Mouse (Mus musculus) stomach, postnatal 0 days (tissue): ENCODE measurements around the gene Patz1. TPM values are rescaled to one million over a fixed set of nuclear protein-coding genes. Genes with fewer than 3 reads are reported as not detected.

ENCODE experiments used
- ATAC-seq: fragments of 200-750 bp; cut with Nextera tagmentation; 2 replicates; pipeline ENCODE4 v1.8.0; 2017; ENCODE audit not compliant: low FRiP score, low TSS enrichment
- DNase-seq: peaks from one replicate; pipeline ENCODE4 v3.0.0-alpha.2; 2016; ENCODE audit warnings: low spot score
- H3K27ac ChIP-seq: fragments of 300-500 bp; sonication (generic); replicated peaks from 2 replicates; pipeline ENCODE4 v1.5.1; 2014; ENCODE audit warnings: mild to moderate bottlenecking, control low read depth
- H3K27me3 ChIP-seq: fragments of 300-500 bp; sonication (generic); 2 replicates; pipeline ENCODE4 v1.6.1; 2014; ENCODE audit warnings: low read length; ENCODE audit not compliant: control insufficient read depth, insufficient read depth
- H3K36me3 ChIP-seq: fragments of 300-500 bp; sonication (generic); 2 replicates; pipeline ENCODE4 v1.6.1; 2014; ENCODE audit warnings: low read length, mixed read lengths; ENCODE audit not compliant: control insufficient read depth, insufficient read depth
- H3K4me1 ChIP-seq: fragments of 300-500 bp; sonication (generic); replicated peaks from 2 replicates; pipeline ENCODE4 v1.6.1; 2014; ENCODE audit warnings: antibody characterized with exemption; ENCODE audit not compliant: control insufficient read depth, insufficient read depth
- H3K4me2 ChIP-seq: fragments of 300-500 bp; sonication (generic); replicated peaks from 2 replicates; pipeline ENCODE4 v1.6.1; 2014; ENCODE audit warnings: low read depth, mild to moderate bottlenecking, control low read depth, moderate library complexity
- H3K4me3 ChIP-seq: fragments of 300-500 bp; sonication (generic); 2 replicates; pipeline ENCODE4 v1.5.1; 2014; ENCODE audit warnings: low read depth, low read length, control low read depth
- H3K9ac ChIP-seq: fragments of 300-500 bp; sonication (generic); 2 replicates; pipeline ENCODE4 v1.6.1; 2014; ENCODE audit warnings: mild to moderate bottlenecking, low read length, control low read depth, mixed read lengths
- H3K9me3 ChIP-seq: fragments of 300-500 bp; sonication (generic); 2 replicates; pipeline ENCODE4 v1.6.1; 2016; ENCODE audit warnings: low read length; ENCODE audit not compliant: control insufficient read depth
- CTCF ChIP-seq: IDR thresholded peaks from 2 replicates; pipeline ENCODE4 v1.5.1; 2016; ENCODE audit warnings: antibody characterized with exemption, low read depth, mild to moderate bottlenecking, moderate library complexity
- EP300 ChIP-seq: optimal IDR thresholded peaks from 2 replicates; pipeline ENCODE3; 2016; ENCODE audit warnings: antibody characterized with exemption
- WGBS: fragments of 180-500 bp; shearing (Covaris S2); extraction: QIAGEN DNeasy Blood & Tissue Kit; methylation state at CpG from one replicate; pipeline ENCODE4 v1.1.7; 2014; 5-methylcytosine and 5-hydroxymethylcytosine counted together
- polyA plus RNA-seq: library from polyadenylated mRNA; unstranded; fragments of >200 nt; fragmentation: Nextera tagmentation; extraction: Ambion mirVana; gene quantifications from 2 replicates; pipeline ENCODE4 v1.2.1, GENCODE M21; 2015

The Patz1 gene
- polyA plus RNA-seq, 1 experiment from 2014 or later: 12.2 TPM

DNA sequence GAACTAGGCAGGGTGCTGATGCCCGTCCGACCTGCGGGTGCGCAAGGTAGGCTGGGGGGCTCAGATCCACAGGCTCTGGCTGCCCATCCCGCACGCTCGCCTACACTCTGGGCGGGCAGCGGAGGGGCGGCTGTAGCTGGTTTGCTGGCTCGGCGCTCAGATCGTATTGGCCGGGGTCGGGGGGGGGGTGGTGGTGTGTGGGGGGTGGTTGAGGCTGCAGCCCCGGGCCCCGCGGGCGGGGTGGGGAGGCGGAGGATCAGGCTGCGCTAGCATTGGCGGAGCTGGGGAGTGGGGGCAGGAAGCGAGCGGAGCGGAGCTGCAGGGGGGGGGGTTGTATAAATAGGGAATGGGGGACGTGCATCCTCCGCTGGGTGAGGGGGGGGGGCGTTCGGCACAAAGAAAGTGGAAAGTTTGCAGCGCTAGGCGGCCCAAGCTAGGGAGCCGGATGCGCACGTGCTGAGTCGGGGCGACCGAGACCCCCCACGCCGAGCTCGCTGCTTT lies 678 bp downstream of the Patz1 start:
- ATAC-seq: peak; percentile 69
- Histone ChIP-seq H3K27ac (peak overlapping the region; percentile 99), H3K9ac (peak overlapping the region; percentile 92), H3K4me1 (peaks cover 8% of the 10 kb centered on the region), H3K4me3 (peak overlapping the region; percentile 83), H3K4me2 (peak overlapping the region; percentile 100), H3K27me3 (no peaks in the 10 kb centered on the region), H3K36me3 (peaks cover 7% of the 10 kb centered on the region; the same call in 1 of the 2 replicates), H3K9me3 (no peaks in the 10 kb centered on the region)
- TF ChIP-seq EP300 (no peak), CTCF (no peak)
- 0% methylated on average over 29 of the region's 40 CpGs for WGBS
- peak; percentile 81 for DNase-seq

DNA sequence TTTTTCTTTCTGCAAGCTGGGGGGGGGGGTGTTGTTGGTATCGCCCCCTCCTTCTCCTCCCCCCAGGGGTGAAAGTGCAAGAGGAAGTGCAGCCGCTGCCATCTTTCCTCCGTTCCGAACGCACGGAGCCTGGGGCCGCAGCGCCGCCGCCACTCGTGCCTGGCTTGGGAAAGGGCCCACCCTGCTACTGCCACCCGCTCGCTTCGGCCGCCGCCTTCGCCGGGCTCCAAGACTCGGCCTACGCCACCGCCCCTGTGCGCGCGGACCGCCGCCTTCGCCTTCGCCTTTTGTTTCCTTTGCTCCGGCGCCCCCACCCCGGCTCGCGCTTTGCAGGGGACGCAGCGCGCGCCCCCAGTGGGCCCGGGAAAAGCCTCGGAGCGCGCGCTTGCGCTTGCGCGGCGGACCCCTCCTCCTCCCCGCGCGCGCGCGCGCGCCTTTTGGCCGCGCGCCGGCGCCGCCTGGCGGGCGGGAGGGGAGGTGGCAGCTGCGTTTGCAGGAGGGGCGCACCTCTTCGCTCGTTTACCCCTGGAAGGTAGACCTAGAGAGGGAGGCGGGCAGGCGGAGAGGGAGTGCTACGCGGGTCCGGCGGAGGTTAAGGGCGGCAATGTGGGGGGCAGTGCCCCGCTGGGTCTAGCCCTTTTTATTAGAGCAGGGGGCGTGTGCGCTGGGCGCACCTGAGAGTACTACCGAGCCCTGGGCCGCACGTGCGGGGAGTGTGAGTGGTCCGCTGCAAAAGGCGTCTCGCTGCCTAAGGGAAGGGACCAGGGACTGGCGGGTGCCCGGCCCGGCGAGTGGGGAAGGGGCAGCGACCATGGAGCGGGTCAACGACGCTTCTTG lies 1.3 kb downstream of the Patz1 start:
- peak overlapping the region; percentile 100 for H3K4me2 ChIP-seq
- ATAC-seq (peak; percentile 64), DNase-seq (peak; percentile 82)
- WGBS: under 1% methylated on average over 73 of the region's 92 CpGs
- H3K36me3 ChIP-seq: peaks cover 10% of the 10 kb centered on the region; the same call in 1 of the 2 replicates
- H3K4me1 ChIP-seq: peaks cover 8% of the 10 kb centered on the region
- TF ChIP-seq EP300 (no peak), CTCF (peak; percentile 68)
- H3K9me3 ChIP-seq: no peaks in the 10 kb centered on the region
- H3K27me3 ChIP-seq: no peaks in the 10 kb centered on the region
- peak overlapping the region; percentile 92 for H3K9ac ChIP-seq
- peak overlapping the region; percentile 83 for H3K4me3 ChIP-seq
- H3K27ac ChIP-seq: peak overlapping the region; percentile 99

DNA sequence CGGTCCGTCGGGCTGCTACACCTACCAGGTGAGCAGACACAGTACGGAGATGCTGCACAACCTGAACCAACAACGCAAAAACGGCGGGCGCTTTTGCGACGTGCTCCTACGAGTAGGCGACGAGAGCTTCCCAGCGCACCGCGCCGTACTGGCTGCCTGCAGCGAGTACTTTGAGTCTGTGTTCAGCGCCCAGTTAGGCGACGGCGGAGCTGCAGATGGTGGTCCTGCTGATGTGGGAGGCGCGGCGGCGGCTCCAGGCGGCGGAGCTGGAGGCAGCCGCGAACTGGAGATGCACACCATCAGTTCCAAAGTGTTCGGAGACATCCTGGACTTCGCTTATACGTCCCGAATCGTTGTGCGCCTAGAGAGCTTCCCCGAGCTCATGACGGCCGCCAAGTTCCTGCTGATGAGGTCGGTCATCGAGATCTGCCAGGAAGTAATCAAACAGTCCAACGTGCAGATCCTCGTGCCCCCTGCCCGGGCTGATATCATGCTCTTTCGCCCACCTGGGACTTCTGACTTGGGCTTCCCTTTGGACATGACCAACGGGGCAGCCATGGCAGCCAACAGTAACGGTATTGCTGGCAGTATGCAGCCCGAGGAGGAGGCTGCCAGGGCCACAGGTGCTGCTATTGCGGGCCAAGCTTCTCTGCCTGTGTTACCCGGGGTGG lies 2.1 kb downstream of the Patz1 start:
- ATAC-seq: no peak
- Histone ChIP-seq H3K27me3 (no peaks in the 10 kb centered on the region), H3K9ac (peak overlapping the region; percentile 92), H3K4me3 (peak overlapping the region; percentile 83), H3K27ac (peak overlapping the region; percentile 99), H3K4me1 (peaks cover 8% of the 10 kb centered on the region), H3K4me2 (peak overlapping the region; percentile 100), H3K36me3 (peaks cover 10% of the 10 kb centered on the region; the same call in 1 of the 2 replicates), H3K9me3 (no peaks in the 10 kb centered on the region)
- WGBS: under 1% methylated on average over 50 of the region's 50 CpGs
- no peak for TF ChIP-seq EP300
- no peak for TF ChIP-seq CTCF
- peak; percentile 57 for DNase-seq

DNA sequence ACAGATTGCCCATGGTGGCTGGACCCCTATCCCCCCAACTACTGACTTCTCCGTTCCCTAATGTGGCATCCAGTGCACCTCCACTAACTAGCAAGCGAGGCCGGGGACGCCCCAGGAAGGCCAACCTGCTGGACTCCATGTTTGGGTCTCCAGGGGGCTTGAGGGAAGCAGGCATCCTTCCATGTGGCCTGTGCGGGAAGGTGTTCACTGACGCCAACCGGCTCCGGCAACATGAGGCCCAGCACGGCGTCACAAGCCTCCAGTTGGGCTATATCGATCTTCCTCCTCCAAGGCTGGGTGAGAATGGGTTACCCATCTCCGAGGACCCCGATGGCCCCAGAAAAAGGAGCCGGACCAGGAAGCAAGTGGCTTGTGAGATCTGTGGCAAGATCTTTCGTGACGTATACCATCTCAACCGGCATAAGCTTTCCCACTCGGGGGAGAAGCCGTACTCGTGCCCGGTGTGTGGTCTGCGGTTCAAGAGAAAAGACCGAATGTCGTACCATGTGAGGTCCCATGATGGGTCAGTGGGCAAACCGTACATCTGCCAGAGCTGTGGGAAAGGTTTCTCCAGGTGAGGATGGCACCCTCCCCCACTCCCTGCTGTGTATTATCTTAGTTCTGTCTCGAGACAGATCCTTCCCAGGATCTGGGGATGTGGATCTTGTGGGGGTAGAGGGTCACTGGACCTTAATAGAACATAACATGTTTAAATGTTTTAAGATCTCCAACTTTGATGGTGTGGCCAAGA lies 2.8 kb downstream of the Patz1 start:
- Histone ChIP-seq H3K9ac (peak overlapping the region; percentile 92), H3K4me1 (peaks cover 8% of the 10 kb centered on the region), H3K4me2 (peak overlapping the region; percentile 100), H3K9me3 (no peaks in the 10 kb centered on the region), H3K27me3 (no peaks in the 10 kb centered on the region), H3K27ac (peak overlapping the region; percentile 99), H3K36me3 (peaks cover 10% of the 10 kb centered on the region; the same call in 1 of the 2 replicates), H3K4me3 (peak overlapping the region; percentile 83)
- TF ChIP-seq CTCF: no peak
- TF ChIP-seq EP300: no peak
- 3% methylated on average over 26 of the region's 26 CpGs for WGBS
- DNase-seq (peak; percentile 35), ATAC-seq (no peak)

DNA sequence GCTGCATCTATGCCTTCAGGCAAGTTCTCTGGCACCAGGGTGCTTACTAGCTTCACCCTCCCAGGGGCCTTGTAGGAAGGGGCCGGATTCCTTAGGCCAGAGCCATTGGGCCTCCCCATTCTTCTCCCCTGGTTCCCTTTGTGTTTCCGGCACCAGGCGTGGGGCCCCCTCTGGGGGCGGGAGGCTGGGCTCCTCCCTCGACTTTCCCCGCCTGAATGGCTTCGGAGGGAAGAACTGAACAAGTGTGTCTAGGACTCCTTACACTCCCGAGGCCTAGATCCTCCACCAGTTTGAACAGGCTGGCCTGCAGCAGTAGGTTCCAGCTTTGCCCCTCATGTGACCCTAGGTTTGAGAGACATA lies 3.4 kb downstream of the Patz1 start:
- H3K4me1 ChIP-seq: peaks cover 8% of the 10 kb centered on the region
- ATAC-seq (peak; percentile 41), DNase-seq (peak; percentile 85)
- TF ChIP-seq CTCF (peak; percentile 34), EP300 (no peak)
- WGBS: 0% methylated on average over 8 of the region's 8 CpGs
- H3K4me3 ChIP-seq: peak overlapping the region; percentile 83
- peak overlapping the region; percentile 99 for H3K27ac ChIP-seq
- peak overlapping the region; percentile 92 for H3K9ac ChIP-seq
- H3K9me3 ChIP-seq: no peaks in the 10 kb centered on the region
- no peaks in the 10 kb centered on the region for H3K27me3 ChIP-seq
- peak overlapping the region; percentile 100 for H3K4me2 ChIP-seq
- H3K36me3 ChIP-seq: peaks cover 11% of the 10 kb centered on the region
